Mouse (Mus musculus) thymus, adult 2 months (tissue): Measurements from ENCODE around the gene Zfp81.

Source experiments
- CTCF ChIP-seq: fragments of 200-500 bp; IDR thresholded peaks from 2 replicates; pipeline ENCODE4 v1.5.1; 2012; ENCODE audit warnings: mild to moderate bottlenecking, control low read depth, low read length, moderate library complexity, borderline replicate concordance; ENCODE audit not compliant: control insufficient read depth, poor library complexity, insufficient read depth; ENCODE audit errors: extremely low read depth
- POLR2A ChIP-seq: fragments of 200-500 bp; IDR thresholded peaks from 2 replicates; pipeline ENCODE4 v1.6.1; 2012; ENCODE audit warnings: mild to moderate bottlenecking, low read length, control low read depth, moderate library complexity; ENCODE audit not compliant: control insufficient read depth, poor library complexity, insufficient read depth; ENCODE audit errors: extremely low read depth

DNA sequence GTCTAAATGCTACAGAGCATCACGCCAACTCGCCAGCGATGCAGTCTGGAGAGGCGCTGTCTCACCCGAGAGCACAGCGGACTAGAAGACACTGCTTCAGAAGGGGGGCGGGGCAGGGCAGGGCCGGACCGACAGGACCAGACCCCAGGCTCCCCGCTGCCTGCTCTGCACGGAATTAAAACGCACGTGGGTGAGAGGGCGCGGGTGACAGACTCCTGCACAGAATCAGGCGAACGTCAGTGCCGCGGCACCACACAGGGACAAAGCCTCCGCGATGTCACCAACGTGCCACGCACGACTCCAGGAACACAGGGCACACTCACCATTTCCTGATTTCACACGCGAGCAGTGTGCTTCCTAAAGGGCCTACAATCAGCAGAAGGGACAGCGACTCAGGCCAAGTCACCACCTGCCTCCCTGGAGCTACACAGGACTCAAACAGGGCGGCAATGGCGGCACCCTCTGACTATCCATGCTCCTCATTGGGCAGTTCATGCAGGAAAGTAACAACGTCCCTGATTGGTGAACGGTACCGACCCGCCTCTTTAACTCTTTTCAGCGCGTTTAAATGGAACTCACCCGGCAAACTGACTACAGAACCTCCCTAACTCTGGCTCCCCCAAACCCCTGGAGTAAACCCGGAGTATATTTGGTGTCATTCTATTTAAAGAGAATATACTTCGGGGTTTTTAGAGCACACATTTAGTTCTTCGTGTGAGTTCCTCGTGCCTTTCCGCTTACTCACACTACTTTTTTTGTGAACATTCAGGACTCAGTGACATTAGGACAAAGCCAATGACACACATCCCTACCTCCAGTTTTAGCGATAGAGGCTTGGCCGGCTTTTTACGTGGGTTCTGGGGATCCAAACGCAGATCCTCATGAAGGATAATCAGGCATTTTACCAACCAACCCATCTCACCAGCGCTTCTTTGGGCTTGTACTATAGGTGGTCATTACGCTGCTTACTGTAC lies at the start of gene Zfp81:
- TF ChIP-seq CTCF = peak; percentile 35; the same call in 1 of the 2 replicates
- no peak; the same call in 1 of the 2 replicates for TF ChIP-seq POLR2A
